Mouse (Mus musculus): ENCODE results near the gene Mapk14. TPM values are rescaled to one million over a fixed set of nuclear protein-coding genes. Genes with fewer than 3 reads are reported as not detected.

The Mapk14 gene
- total RNA-seq, 2 experiments from 2014 or later = 47.3 to 51.1 TPM

- no peak for DNase-seq
- intact Hi-C loops (cut with DNase I) = no loop called here
These were observed 85.7 kb downstream of the Mapk14 start for GRCm38 (mm10) chr17:28776817-28777216.

GRCm38 (mm10) chr17:28777231-28778005 is 86.3 kb downstream of the Mapk14 start:
- intact Hi-C loops (cut with DNase I) = no loop called here
- peak; percentile 52 to 56 for DNase-seq

GRCm38 (mm10) chr17:28779735-28780134 is 88.6 kb downstream of the Mapk14 start:
- intact Hi-C loops (cut with DNase I) = no loop called here
- no peak for DNase-seq

GRCm38 (mm10) chr17:28780836-28781235 is 89.7 kb downstream of the Mapk14 start:
- no peak for DNase-seq
- intact Hi-C loops (cut with DNase I) = no loop called here

- intact Hi-C loops (cut with DNase I) = no loop called here
- peak; percentile 38 to 50 for DNase-seq
These were observed 90.3 kb downstream of the Mapk14 start for GRCm38 (mm10) chr17:28781290-28782045.

- intact Hi-C loops (cut with DNase I) = no loop called here
- DNase-seq = no peak
These were observed 93.9 kb downstream of the Mapk14 start for GRCm38 (mm10) chr17:28785036-28785435.

GRCm38 (mm10) chr17:28787507-28787906 is 96.4 kb downstream of the Mapk14 start:
- intact Hi-C loops (cut with DNase I) = no loop called here
- no peak for DNase-seq

GRCm38 (mm10) chr17:28797031-28797430 is 105.9 kb downstream of the Mapk14 start:
- intact Hi-C loops (cut with DNase I) = no loop called here
- no peak for DNase-seq

Other genes with a start within 250 kb of the Mapk14 start
- gene Fkbp5, start 173.8 kb upstream of the Mapk14 start, total RNA-seq (2021) = 10 to 100 TPM in 1 of 2 experiments, 1 to 10 TPM in 1; 9.8 to 52.9 TPM
- gene Armc12, start 160.5 kb upstream of the Mapk14 start, total RNA-seq (2021) = not detected
- not detected for gene Clpsl2, start 141.9 kb upstream of the Mapk14 start, total RNA-seq (2021)
- not detected for gene Clps, start 130.6 kb upstream of the Mapk14 start, total RNA-seq (2021)
- not detected for gene Lhfpl5, start 115.7 kb upstream of the Mapk14 start, total RNA-seq (2021)
- gene Srpk1, start 68.6 kb upstream of the Mapk14 start, total RNA-seq (2021) = 10 to 100 TPM; 40.0 to 43.7 TPM
- 1 to 10 TPM in 1 of 2 experiments, under 1 TPM in 1; 0.65 to 1.2 TPM for gene Slc26a8, start 1.1 kb upstream of the Mapk14 start, total RNA-seq (2021)
- under 1 TPM; 0.45 to 0.77 TPM for gene AC170998.1, start 34.8 kb downstream of the Mapk14 start, total RNA-seq (2021)
- gene Mapk13, start 78.0 kb downstream of the Mapk14 start, total RNA-seq (2021) = 1 to 10 TPM in 1 of 2 experiments, under 1 TPM in 1; 0.45 to 1.1 TPM
- gene Brpf3, start 109.8 kb downstream of the Mapk14 start, total RNA-seq (2021) = 10 to 100 TPM; 15.2 to 22.3 TPM
- gene Pnpla1, start 167.1 kb downstream of the Mapk14 start, total RNA-seq (2021) = not detected
- gene 4930539E08Rik, start 224.0 kb downstream of the Mapk14 start, total RNA-seq (2021) = under 1 TPM in 1 of 2 experiments, not detected in 1; 0.05 TPM

Measured in heart, postnatal 10 days (tissue).